Mouse (Mus musculus) hindbrain, postnatal 0 days (tissue): ENCODE results near the gene Nme8. TPM values are rescaled to one million over a fixed set of nuclear protein-coding genes. Genes with fewer than 3 reads are reported as not detected.
A peak's percentile ranks its signal among the peaks of the same experiment; 100 is the strongest.

ENCODE experiments used
- ATAC-seq: fragments of 200-750 bp; cut with Nextera tagmentation; 2 replicates; pipeline ENCODE4 v1.8.0; 2017; ENCODE audit warnings: mild to moderate bottlenecking, moderate TSS enrichment, moderate library complexity
- DNase-seq: peaks from one replicate; pipeline ENCODE4 v3.0.0-alpha.2; 2015; ENCODE audit warnings: low spot score
- H3K27ac ChIP-seq: fragments of 300-500 bp; sonication (generic); 2 replicates; pipeline ENCODE4 v1.5.1; 2014; ENCODE audit warnings: mild to moderate bottlenecking
- H3K27me3 ChIP-seq: fragments of 300-500 bp; sonication (generic); 2 replicates; pipeline ENCODE4 v1.6.1; 2014; ENCODE audit warnings: low read length, mixed read lengths; ENCODE audit not compliant: insufficient read depth
- H3K36me3 ChIP-seq: fragments of 300-500 bp; sonication (generic); 2 replicates; pipeline ENCODE4 v1.6.1; 2014; ENCODE audit warnings: low read length, mixed read lengths; ENCODE audit not compliant: insufficient read depth
- H3K4me1 ChIP-seq: fragments of 300-500 bp; sonication (generic); 2 replicates; pipeline ENCODE4 v1.6.1; 2014; ENCODE audit warnings: antibody characterized with exemption, low read length, mixed read lengths; ENCODE audit not compliant: insufficient read depth
- H3K4me2 ChIP-seq: fragments of 300-500 bp; sonication (generic); 2 replicates; pipeline ENCODE4 v1.6.1; 2014; ENCODE audit warnings: low read depth, mild to moderate bottlenecking, low read length, moderate library complexity, mixed read lengths
- H3K4me3 ChIP-seq: fragments of 300-500 bp; sonication (generic); 2 replicates; pipeline ENCODE4 v1.5.1; 2014; ENCODE audit warnings: low read length
- H3K9ac ChIP-seq: fragments of 300-500 bp; sonication (generic); replicated peaks from 2 replicates; pipeline ENCODE4 v1.6.1; 2014; ENCODE audit warnings: mild to moderate bottlenecking, low read length, moderate library complexity, mixed read lengths
- H3K9me3 ChIP-seq: fragments of 300-500 bp; sonication (generic); 2 replicates; pipeline ENCODE4 v1.6.1; 2016; ENCODE audit warnings: low read length, mixed read lengths
- CTCF ChIP-seq: IDR thresholded peaks from 2 replicates; pipeline ENCODE4 v1.5.1; 2016; ENCODE audit warnings: antibody characterized with exemption, control low read depth, low read depth
- WGBS: fragments of 180-500 bp; shearing (Covaris S2); extraction: QIAGEN DNeasy Blood & Tissue Kit; methylation state at CpG from one replicate; pipeline ENCODE4 v1.1.7; 2014; 5-methylcytosine and 5-hydroxymethylcytosine counted together
- polyA plus RNA-seq: library from polyadenylated mRNA; unstranded; fragments of >200 nt; fragmentation: Nextera tagmentation; extraction: Ambion mirVana; gene quantifications from 2 replicates; pipeline ENCODE4 v1.2.1, GENCODE M21; 2015
- total RNA-seq: library from RNA; depleted of rRNA; stranded (reverse); fragments of >200 nt; gene quantifications from 2 replicates; pipeline ENCODE4 v1.2.3, GENCODE M21; 2014

Gene Nme8
- total and polyA plus RNA-seq, 2 experiments from 2014 or later: 0.41 TPM; not detected in 1

- TF ChIP-seq CTCF: no peak
- no peak overlapping the region for H3K9ac ChIP-seq
- H3K4me1 ChIP-seq: peaks cover 9% of the 10 kb centered on the region; the same call in 1 of the 2 replicates
- no peaks in the 10 kb centered on the region; the same call in 1 of the 2 replicates for H3K27me3 ChIP-seq
- H3K36me3 ChIP-seq: no peaks in the 10 kb centered on the region
- H3K4me2 ChIP-seq: no peak overlapping the region
- WGBS: 83% methylated on average over 11 of the region's 11 CpGs
- DNase-seq (no peak), ATAC-seq (no peak)
- H3K4me3 ChIP-seq: no peak overlapping the region
- no peak overlapping the region for H3K27ac ChIP-seq
- H3K9me3 ChIP-seq: no peaks in the 10 kb centered on the region
Observed at GRCm38 (mm10) chr13:19624632-19625320, 72.8 kb downstream of the Nme8 start.

GRCm38 (mm10) chr13:19623228-19623905 lies 74.2 kb downstream of the Nme8 start:
- H3K27ac ChIP-seq: no peak overlapping the region
- H3K9ac ChIP-seq: peak overlapping the region; percentile 50
- no peaks in the 10 kb centered on the region for H3K36me3 ChIP-seq
- H3K4me1 ChIP-seq: peaks cover 10% of the 10 kb centered on the region; the same call in 1 of the 2 replicates
- WGBS: 12% methylated on average over 30 of the region's 30 CpGs
- peak overlapping the region; percentile 73 for H3K4me2 ChIP-seq
- H3K9me3 ChIP-seq: no peaks in the 10 kb centered on the region
- DNase-seq: peak; percentile 18
- H3K4me3 ChIP-seq: peak overlapping the region; percentile 46
- H3K27me3 ChIP-seq: no peaks in the 10 kb centered on the region; the same call in 1 of the 2 replicates
- TF ChIP-seq CTCF: no peak
- ATAC-seq: peak; percentile 52

- H3K27ac ChIP-seq: no peak within 1 kb of the TSS
- peaks cover 15% of the 10 kb centered on the region; the same call in 1 of the 2 replicates for H3K4me1 ChIP-seq
- H3K9ac ChIP-seq: peak within 1 kb of the TSS; percentile 50
- peak; percentile 61 for TF ChIP-seq CTCF
- H3K4me3 ChIP-seq: peak within 1 kb of the TSS; percentile 46
- H3K27me3 ChIP-seq: no peaks in the 10 kb centered on the region; the same call in 1 of the 2 replicates
- peak; percentile 71 for DNase-seq
- ATAC-seq: peak; percentile 82
- no peaks in the 10 kb centered on the region for H3K9me3 ChIP-seq
- no peaks in the 10 kb centered on the region for H3K36me3 ChIP-seq
- peak within 1 kb of the TSS; percentile 73 for H3K4me2 ChIP-seq
- WGBS: 4% methylated on average over 25 of the region's 25 CpGs
Observed at GRCm38 (mm10) chr13:19622573-19623227, 74.9 kb downstream of the Nme8 start, which contains the start of gene Sfrp4. Gene Sfrp4, plus strand, starts transcription at chr13:19623104.

- Histone ChIP-seq H3K4me3 (peak within 1 kb of the TSS; percentile 91), H3K27ac (peak within 1 kb of the TSS; percentile 90), H3K36me3 (no peaks in the 10 kb centered on the region), H3K4me1 (peaks cover 19% of the 10 kb centered on the region; the same call in 1 of the 2 replicates), H3K9me3 (no peaks in the 10 kb centered on the region), H3K9ac (peak within 1 kb of the TSS; percentile 86), H3K4me2 (peak within 1 kb of the TSS; percentile 97), H3K27me3 (no peaks in the 10 kb centered on the region)
- DNase-seq (peak; percentile 92), ATAC-seq (peak; percentile 88)
- WGBS: under 1% methylated on average over 46 of the region's 46 CpGs
- peak; percentile 85 for TF ChIP-seq CTCF
Observed at GRCm38 (mm10) chr13:19619216-19619927, 78.2 kb downstream of the Nme8 start, which contains the start of gene Epdr1. Gene Epdr1, minus strand, starts transcription at chr13:19619927.

- H3K27ac ChIP-seq: peak overlapping the region; percentile 90
- H3K27me3 ChIP-seq: no peaks in the 10 kb centered on the region
- no peak for TF ChIP-seq CTCF
- peak overlapping the region; percentile 91 for H3K4me3 ChIP-seq
- H3K36me3 ChIP-seq: no peaks in the 10 kb centered on the region
- peak overlapping the region; percentile 86 for H3K9ac ChIP-seq
- under 1% methylated on average over 5 of the region's 5 CpGs for WGBS
- peak overlapping the region; percentile 97 for H3K4me2 ChIP-seq
- H3K4me1 ChIP-seq: peaks cover 18% of the 10 kb centered on the region; the same call in 1 of the 2 replicates
- ATAC-seq: peak; percentile 27
- H3K9me3 ChIP-seq: no peaks in the 10 kb centered on the region
- peak; percentile 61 for DNase-seq
Observed at GRCm38 (mm10) chr13:19618841-19619215, 78.8 kb downstream of the Nme8 start.

- TF ChIP-seq CTCF: no peak
- Histone ChIP-seq H3K9me3 (no peaks in the 10 kb centered on the region), H3K36me3 (no peaks in the 10 kb centered on the region), H3K4me2 (peak overlapping the region; percentile 97), H3K4me1 (peaks cover 10% of the 10 kb centered on the region; the same call in 1 of the 2 replicates), H3K27ac (no peak overlapping the region), H3K4me3 (peak overlapping the region; percentile 91; the same call in 1 of the 2 replicates), H3K9ac (no peak overlapping the region), H3K27me3 (no peaks in the 10 kb centered on the region)
- WGBS: 88% methylated on average over 4 of the region's 4 CpGs
- ATAC-seq: no peak
- DNase-seq: no peak
Observed at GRCm38 (mm10) chr13:19618081-19618480, 79.5 kb downstream of the Nme8 start.
